Mouse (Mus musculus) right cerebral cortex, postnatal 25 days (tissue): ENCODE measurements around the gene Rhou.

Experiments used
- DNase-seq: peaks from one replicate; pipeline ENCODE4 v3.0.0; 2022

The Rhou gene

DNA sequence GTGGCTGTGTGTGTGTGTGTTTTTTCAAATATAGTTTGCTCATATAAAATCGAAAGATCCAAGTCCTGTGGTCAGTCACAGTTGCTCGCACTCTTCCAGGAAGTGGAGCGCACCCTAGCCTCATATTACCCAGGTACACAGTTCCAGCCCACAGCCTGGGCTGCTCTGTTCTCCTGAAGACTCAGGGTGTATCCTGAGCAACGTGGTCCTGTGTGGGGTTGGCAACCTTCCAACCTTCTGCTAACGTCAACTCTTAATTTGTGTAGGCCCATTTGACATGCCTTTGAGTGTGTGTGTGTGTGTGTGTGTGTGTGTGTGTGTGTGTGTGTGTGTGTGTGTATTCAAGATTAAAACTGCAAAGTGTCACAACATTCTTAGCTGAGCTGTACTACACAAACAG is 43.6 kb downstream of the Rhou start:
- DNase-seq = no peak

DNA sequence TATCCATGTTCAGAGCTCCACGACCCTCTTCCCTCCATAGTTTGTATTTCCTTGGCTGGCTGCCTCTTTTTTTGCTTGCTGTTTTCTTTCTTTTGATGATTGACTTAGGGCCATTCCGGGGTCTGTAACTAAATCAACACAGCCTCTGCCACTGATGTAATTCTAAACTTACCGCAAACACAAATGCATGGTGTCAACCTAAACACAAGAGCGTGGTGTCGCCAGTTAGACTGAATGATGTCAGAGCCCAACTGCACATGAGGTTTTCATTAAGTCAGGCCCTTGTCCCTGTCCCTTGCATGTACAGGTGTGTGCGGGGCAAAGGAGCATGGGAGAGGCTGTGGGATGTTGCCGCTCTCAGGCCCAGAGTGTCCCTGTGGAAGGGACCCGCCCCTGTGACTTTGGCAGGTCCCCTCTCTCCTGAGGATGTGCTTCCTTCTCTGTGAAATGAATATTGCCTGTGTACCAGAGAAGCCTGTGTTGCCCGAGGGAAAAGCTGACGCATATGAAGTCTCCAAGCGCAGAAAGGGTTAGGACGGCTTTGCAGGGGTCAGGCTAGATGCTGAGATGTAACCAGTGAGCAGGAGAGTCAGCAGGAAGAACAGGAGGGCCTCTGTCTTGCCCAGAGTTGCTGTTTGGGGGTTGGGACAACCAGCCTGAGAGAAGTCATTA is 46.8 kb downstream of the Rhou start:
- no peak for DNase-seq

DNA sequence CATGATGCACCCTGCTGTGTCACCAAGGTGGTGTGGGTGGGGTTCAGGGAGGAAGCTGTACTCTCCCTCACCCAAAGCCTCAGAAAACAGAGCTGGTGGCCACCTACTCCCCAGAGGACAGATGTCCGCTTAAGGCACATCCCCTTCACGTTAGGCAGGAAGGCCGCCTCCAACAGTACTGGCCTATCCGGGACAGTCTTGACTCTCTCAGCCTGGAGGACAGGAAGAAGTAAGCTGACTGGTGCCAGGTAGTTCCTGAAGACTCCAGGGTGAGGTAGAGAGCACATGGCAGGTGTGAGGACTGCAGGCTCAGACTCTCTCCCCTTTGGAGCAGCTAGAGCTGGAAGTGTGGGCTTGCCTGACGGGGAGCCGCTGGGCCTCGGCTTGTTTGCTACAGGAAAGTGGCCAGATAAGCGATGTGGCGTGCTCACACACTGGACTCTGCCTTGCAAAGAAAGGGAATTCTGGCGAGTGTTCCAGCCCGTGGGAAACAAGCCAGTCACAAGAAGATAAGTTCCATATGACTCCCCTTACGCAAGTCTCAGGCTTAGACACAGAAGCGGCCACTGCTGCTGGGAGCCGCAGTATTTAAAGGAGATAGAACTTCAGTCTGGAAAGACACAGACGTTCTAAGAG is 48.3 kb downstream of the Rhou start:
- peak; percentile 26 for DNase-seq

DNA sequence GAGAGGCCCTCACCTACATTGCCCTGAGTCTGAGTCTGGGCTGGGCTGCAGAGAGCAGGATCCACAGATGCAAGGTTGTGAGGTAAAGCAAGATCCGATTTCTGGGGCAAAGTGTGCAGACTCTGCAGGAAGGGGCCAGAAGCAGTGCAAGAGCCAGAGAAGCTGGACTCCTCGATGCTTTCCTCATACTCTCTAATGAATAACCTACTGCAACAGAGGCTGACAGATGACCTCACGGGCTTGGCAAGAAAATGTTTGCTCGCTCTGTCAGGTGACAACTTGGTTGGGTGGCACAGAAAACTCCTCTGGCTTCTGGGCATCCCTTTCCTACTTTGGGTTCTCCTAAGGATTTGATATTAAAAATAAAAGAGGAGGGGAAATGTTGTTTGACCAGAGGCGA is 51.6 kb downstream of the Rhou start:
- no peak for DNase-seq

DNA sequence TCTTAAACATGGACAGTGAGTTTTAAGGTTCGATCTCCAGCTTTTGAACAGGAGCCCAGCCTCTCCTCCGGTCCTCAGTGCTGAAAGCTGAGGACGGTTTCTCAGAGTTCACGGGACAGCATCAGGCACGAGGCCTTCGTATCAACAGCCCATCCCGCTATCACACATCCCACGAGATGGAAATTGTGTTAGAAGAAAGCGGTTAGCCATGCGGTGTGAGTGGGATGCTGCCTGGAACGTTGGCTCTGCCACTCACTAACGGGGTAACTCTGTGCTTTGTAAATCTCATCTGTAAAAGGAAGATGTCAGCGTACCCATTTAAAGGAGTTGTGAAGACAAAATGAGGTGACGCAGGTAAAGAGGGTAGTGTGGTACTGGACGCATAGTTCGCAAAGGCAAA is 53.4 kb downstream of the Rhou start:
- peak; percentile 55 for DNase-seq

DNA sequence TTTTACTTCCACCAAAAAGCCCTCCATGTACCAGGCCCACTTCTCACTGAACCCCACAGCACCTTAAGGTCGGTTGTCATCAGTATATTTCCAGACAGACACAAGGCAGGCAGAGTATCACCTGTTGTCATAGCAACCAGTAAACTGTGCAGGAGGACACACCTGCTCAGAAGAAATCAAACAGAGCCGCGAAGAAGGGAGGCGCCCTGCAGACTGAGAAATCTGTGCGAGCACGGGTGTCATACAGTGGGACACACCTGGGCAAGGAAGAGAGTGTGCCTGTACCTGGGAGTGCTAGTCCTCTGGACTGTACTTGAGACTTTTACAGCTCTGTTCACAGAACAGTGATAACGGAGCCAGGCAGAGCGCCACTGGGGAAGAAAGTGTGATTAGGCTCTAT is 55.0 kb downstream of the Rhou start:
- DNase-seq = no peak

DNA sequence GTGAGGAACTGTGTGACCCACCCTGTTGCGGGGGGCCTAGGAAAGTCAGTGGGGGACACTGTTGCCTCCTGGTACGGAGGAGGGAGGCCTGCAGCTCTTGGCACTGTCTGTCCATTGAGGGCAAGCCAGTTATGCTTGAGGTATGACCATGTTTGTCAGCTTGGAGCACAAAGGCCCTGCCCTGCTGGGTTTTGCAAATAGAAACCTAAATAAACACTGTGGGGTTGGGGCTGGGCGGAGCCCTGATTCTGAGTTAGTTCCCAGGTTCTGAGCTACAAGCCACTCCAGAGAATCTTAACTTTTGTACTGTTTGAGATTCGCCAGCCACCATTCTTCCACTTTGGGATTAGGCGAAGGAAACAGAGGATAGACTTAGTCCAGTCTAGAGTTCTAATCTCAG is 56.6 kb downstream of the Rhou start:
- DNase-seq = no peak
